Mouse (Mus musculus) bone marrow, adult 2 months (tissue): ENCODE data around the gene Lars2.

ENCODE experiments used
- CTCF ChIP-seq: fragments of 200-500 bp; IDR thresholded peaks from 2 replicates; pipeline ENCODE4 v1.5.1; 2011; ENCODE audit warnings: low read length, control low read depth; ENCODE audit not compliant: control insufficient read depth, insufficient read depth
- POLR2A ChIP-seq: fragments of 200-500 bp; IDR thresholded peaks from 2 replicates; pipeline ENCODE4 v1.6.1; 2011; ENCODE audit warnings: low read depth, mild to moderate bottlenecking, control low read depth, low read length, borderline replicate concordance; ENCODE audit not compliant: control insufficient read depth

DNA sequence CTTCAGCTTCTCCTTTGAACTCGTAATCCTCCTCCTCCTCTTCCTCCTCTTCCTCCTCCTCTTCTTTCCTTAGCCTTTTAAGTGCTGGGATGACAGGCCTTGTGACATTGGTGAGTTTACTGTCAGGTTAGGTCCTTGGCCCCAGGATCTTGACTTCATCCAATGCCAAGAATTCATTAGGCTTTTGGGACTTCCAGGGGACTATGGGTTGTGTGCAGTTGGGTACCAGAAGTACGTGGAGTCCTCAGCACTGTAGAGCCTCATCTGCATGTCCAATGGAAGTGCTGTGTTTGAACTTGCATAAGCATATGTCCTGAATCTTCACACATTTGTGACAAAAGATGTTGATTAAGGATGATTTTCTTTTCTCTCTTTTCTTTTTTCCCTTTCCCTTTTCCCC is 142.3 kb downstream of the Lars2 start:
- no peak for TF ChIP-seq CTCF
- no peak for TF ChIP-seq POLR2A
